Mouse (Mus musculus) hindbrain, embryonic 14.5 days (tissue): ENCODE data around the gene Nat10. TPM values are rescaled to one million over a fixed set of nuclear protein-coding genes. Genes with fewer than 3 reads are reported as not detected.

ENCODE experiments used
- ATAC-seq: fragments of 200-750 bp; cut with Nextera tagmentation; 2 replicates; pipeline ENCODE4 v1.8.0; 2017; ENCODE audit warnings: moderate number of reproducible peaks, mild to moderate bottlenecking, moderate TSS enrichment, moderate library complexity; ENCODE audit not compliant: low FRiP score
- DNase-seq: peaks from one replicate; pipeline ENCODE4 v3.0.0-alpha.2; 2015; ENCODE audit warnings: low spot score
- H3K27ac ChIP-seq: fragments of 300-500 bp; sonication (generic); 2 replicates; pipeline ENCODE4 v1.5.1; 2014; ENCODE audit warnings: mild to moderate bottlenecking, moderate library complexity
- H3K27me3 ChIP-seq: fragments of 300-500 bp; sonication (generic); 2 replicates; pipeline ENCODE4 v1.6.1; 2014; ENCODE audit warnings: mild to moderate bottlenecking, low read length, mixed read lengths; ENCODE audit not compliant: control insufficient read depth, insufficient read depth
- H3K36me3 ChIP-seq: fragments of 300-500 bp; sonication (generic); replicated peaks from 2 replicates; pipeline ENCODE4 v1.6.1; 2014; ENCODE audit not compliant: control insufficient read depth, insufficient read depth
- H3K4me1 ChIP-seq: fragments of 300-500 bp; sonication (generic); replicated peaks from 2 replicates; pipeline ENCODE4 v1.6.1; 2014; ENCODE audit warnings: antibody characterized with exemption, low read length, mixed read lengths; ENCODE audit not compliant: control insufficient read depth, insufficient read depth
- H3K4me2 ChIP-seq: fragments of 300-500 bp; sonication (generic); replicated peaks from 2 replicates; pipeline ENCODE4 v1.6.1; 2014; ENCODE audit warnings: mild to moderate bottlenecking, moderate library complexity
- H3K4me3 ChIP-seq: fragments of 300-500 bp; sonication (generic); replicated peaks from 2 replicates; pipeline ENCODE4 v1.5.1; 2014; ENCODE audit warnings: mild to moderate bottlenecking, low read length
- H3K9ac ChIP-seq: fragments of 300-500 bp; sonication (generic); 2 replicates; pipeline ENCODE4 v1.6.1; 2014
- H3K9me3 ChIP-seq: fragments of 300-500 bp; sonication (generic); 2 replicates; pipeline ENCODE4 v1.6.1; 2016; ENCODE audit warnings: low read length; ENCODE audit not compliant: control insufficient read depth
- WGBS: fragments of 180-500 bp; shearing (Covaris S2); extraction: QIAGEN DNeasy Blood & Tissue Kit; methylation state at CpG from one replicate; pipeline ENCODE4 v1.1.7; 2014; 5-methylcytosine and 5-hydroxymethylcytosine counted together
- polyA plus RNA-seq: library from polyadenylated mRNA; unstranded; fragments of >200 nt; fragmentation: Nextera tagmentation; extraction: Ambion mirVana; gene quantifications from 2 replicates; pipeline ENCODE4 v1.2.1, GENCODE M21; 2014

The Nat10 gene
- polyA plus RNA-seq, 1 experiment from 2014 or later, result 18.3 TPM

GRCm38 (mm10) chr2:103680364-103681110, 80.5 kb downstream of the Nat10 start:
- no peak overlapping the region for H3K9ac ChIP-seq
- H3K9me3 ChIP-seq, result no peaks in the 10 kb centered on the region
- H3K27ac ChIP-seq, result no peak overlapping the region
- WGBS, result 79% methylated on average over 9 of the region's 9 CpGs
- no peaks in the 10 kb centered on the region for H3K36me3 ChIP-seq
- DNase-seq (no peak), ATAC-seq (no peak)
- no peak overlapping the region for H3K4me3 ChIP-seq
- H3K4me2 ChIP-seq, result no peak overlapping the region
- no peaks in the 10 kb centered on the region for H3K27me3 ChIP-seq
- H3K4me1 ChIP-seq, result no peaks in the 10 kb centered on the region

- no peak overlapping the region for H3K27ac ChIP-seq
- DNase-seq (no peak), ATAC-seq (no peak)
- no peaks in the 10 kb centered on the region for H3K27me3 ChIP-seq
- H3K9me3 ChIP-seq, result no peaks in the 10 kb centered on the region
- H3K4me3 ChIP-seq, result no peak overlapping the region
- no peaks in the 10 kb centered on the region for H3K4me1 ChIP-seq
- no peak overlapping the region for H3K4me2 ChIP-seq
- H3K36me3 ChIP-seq, result no peaks in the 10 kb centered on the region
- no peak overlapping the region for H3K9ac ChIP-seq
- 88% methylated on average over 6 of the region's 6 CpGs for WGBS
Observed at GRCm38 (mm10) chr2:103678433-103678832, 82.6 kb downstream of the Nat10 start.

GRCm38 (mm10) chr2:103677614-103678369, 83.3 kb downstream of the Nat10 start:
- no peak overlapping the region for H3K4me3 ChIP-seq
- no peak overlapping the region for H3K4me2 ChIP-seq
- ATAC-seq, result no peak
- H3K36me3 ChIP-seq, result no peaks in the 10 kb centered on the region
- DNase-seq, result no peak
- no peaks in the 10 kb centered on the region for H3K27me3 ChIP-seq
- WGBS, result 74% methylated on average over 7 of the region's 7 CpGs
- H3K4me1 ChIP-seq, result no peaks in the 10 kb centered on the region
- no peaks in the 10 kb centered on the region for H3K9me3 ChIP-seq
- no peak overlapping the region for H3K27ac ChIP-seq
- H3K9ac ChIP-seq, result no peak overlapping the region

GRCm38 (mm10) chr2:103676808-103677207, 84.3 kb downstream of the Nat10 start:
- Histone ChIP-seq H3K9ac (no peak overlapping the region), H3K4me2 (no peak overlapping the region), H3K36me3 (no peaks in the 10 kb centered on the region), H3K27ac (no peak overlapping the region), H3K4me3 (no peak overlapping the region), H3K27me3 (no peaks in the 10 kb centered on the region), H3K4me1 (no peaks in the 10 kb centered on the region), H3K9me3 (no peaks in the 10 kb centered on the region)
- ATAC-seq, result no peak
- WGBS, result 74% methylated on average over 2 of the region's 2 CpGs
- DNase-seq, result no peak

GRCm38 (mm10) chr2:103675391-103675790, 85.7 kb downstream of the Nat10 start:
- Histone ChIP-seq H3K4me1 (no peaks in the 10 kb centered on the region), H3K9ac (no peak overlapping the region), H3K4me3 (no peak overlapping the region), H3K9me3 (no peaks in the 10 kb centered on the region), H3K36me3 (no peaks in the 10 kb centered on the region), H3K27ac (no peak overlapping the region), H3K4me2 (no peak overlapping the region), H3K27me3 (no peaks in the 10 kb centered on the region)
- DNase-seq (no peak), ATAC-seq (no peak)
- 92% methylated on average over 5 of the region's 5 CpGs for WGBS

GRCm38 (mm10) chr2:103673609-103674008, 87.5 kb downstream of the Nat10 start:
- peaks cover 14% of the 10 kb centered on the region for H3K4me1 ChIP-seq
- H3K9me3 ChIP-seq, result no peaks in the 10 kb centered on the region
- no peak overlapping the region for H3K27ac ChIP-seq
- no peak overlapping the region for H3K4me2 ChIP-seq
- H3K36me3 ChIP-seq, result no peaks in the 10 kb centered on the region
- ATAC-seq (no peak), DNase-seq (no peak)
- H3K4me3 ChIP-seq, result no peak overlapping the region
- H3K9ac ChIP-seq, result no peak overlapping the region
- WGBS, result 82% methylated on average over 4 of the region's 4 CpGs
- H3K27me3 ChIP-seq, result no peaks in the 10 kb centered on the region

GRCm38 (mm10) chr2:103672573-103673119, 88.4 kb downstream of the Nat10 start:
- DNase-seq (no peak), ATAC-seq (no peak)
- Histone ChIP-seq H3K4me3 (no peak overlapping the region), H3K4me2 (no peak overlapping the region), H3K4me1 (peaks cover 23% of the 10 kb centered on the region), H3K9me3 (no peaks in the 10 kb centered on the region), H3K27me3 (no peaks in the 10 kb centered on the region), H3K9ac (no peak overlapping the region), H3K36me3 (no peaks in the 10 kb centered on the region), H3K27ac (no peak overlapping the region)
- 80% methylated on average over 7 of the region's 7 CpGs for WGBS

Other genes starting within 250 kb of the Nat10 start
- 10.5 and 11.9 TPM in 2 replicates for gene Abtb2, start 195.0 kb downstream of the Nat10 start, polyA plus RNA-seq
- gene Caprin1, start 36.4 kb upstream of the Nat10 start, polyA plus RNA-seq, result 399 and 416 TPM in 2 replicates
- 48.1 and 49.8 TPM in 2 replicates for gene Lmo2, start 196.7 kb upstream of the Nat10 start, polyA plus RNA-seq